Mouse (Mus musculus): ENCODE results near the gene Eif2a. TPM values are rescaled to one million over a fixed set of nuclear protein-coding genes. Genes with fewer than 3 reads are reported as not detected.
"Not testable (repeated sequence)": the region's sequence is repeated elsewhere in the genome, so short reads cannot be mapped to it uniquely, and the experiment has no call there.

Eif2a gene
- polyA plus RNA-seq, 1 experiment: 62.6 TPM

- no peaks in the 10 kb centered on the region for H3K4me1 ChIP-seq (ENCODE audit: control insufficient read depth, insufficient read depth, insufficient read length, low read length)
- no peak overlapping the region for H3K27ac ChIP-seq (replicated peaks; ENCODE audit: low read depth, low read length)
Observed at GRCm38 (mm10) chr3:58561437-58561836, 35.8 kb downstream of the Eif2a start.

GRCm38 (mm10) chr3:58570821-58571220 lies 45.2 kb downstream of the Eif2a start:
- Histone ChIP-seq H3K4me1 (ENCODE audit: control insufficient read depth, insufficient read depth, insufficient read length, low read length) (no peaks in the 10 kb centered on the region), H3K27ac (replicated peaks; ENCODE audit: low read depth, low read length) (no peak overlapping the region), H3K4me3 (ENCODE audit: insufficient read depth, low read depth, low read length) (no peak overlapping the region)

More at GRCm38 (mm10) chr3:58561437-58561836, 35.8 kb downstream of the Eif2a start:
- no peak overlapping the region for H3K4me3 ChIP-seq (ENCODE audit: insufficient read depth, low read depth, low read length)

GRCm38 (mm10) chr3:58576137-58577066 lies 50.8 kb downstream of the Eif2a start, which contains the start of gene Selenot:
Gene Selenot, plus strand, starts transcription at chr3:58576636.
- Histone ChIP-seq H3K4me3 (ENCODE audit: insufficient read depth, low read depth, low read length) (peak within 1 kb of the TSS; percentile 87), H3K4me1 (ENCODE audit: control insufficient read depth, insufficient read depth, insufficient read length, low read length) (peaks cover 6% of the 10 kb centered on the region; the same call in 1 of the 2 replicates), H3K27ac (replicated peaks; ENCODE audit: low read depth, low read length) (peak within 1 kb of the TSS; percentile 85)

- Histone ChIP-seq H3K4me3 (ENCODE audit: insufficient read depth, low read depth, low read length) (peak overlapping the region; percentile 87), H3K27ac (replicated peaks; ENCODE audit: low read depth, low read length) (peak overlapping the region; percentile 85), H3K4me1 (ENCODE audit: control insufficient read depth, insufficient read depth, insufficient read length, low read length) (peaks cover 9% of the 10 kb centered on the region; the same call in 1 of the 2 replicates)
Observed at GRCm38 (mm10) chr3:58577067-58577503, 51.5 kb downstream of the Eif2a start.

GRCm38 (mm10) chr3:58577506-58578050 lies 52.0 kb downstream of the Eif2a start:
- Histone ChIP-seq H3K4me1 (ENCODE audit: control insufficient read depth, insufficient read depth, insufficient read length, low read length) (peaks cover 14% of the 10 kb centered on the region), H3K27ac (replicated peaks; ENCODE audit: low read depth, low read length) (no peak overlapping the region), H3K4me3 (ENCODE audit: insufficient read depth, low read depth, low read length) (peak overlapping the region; percentile 87; the same call in 1 of the 2 replicates)

- Histone ChIP-seq H3K27ac (replicated peaks; ENCODE audit: low read depth, low read length) (no peak overlapping the region), H3K4me3 (ENCODE audit: insufficient read depth, low read depth, low read length) (no peak overlapping the region), H3K4me1 (ENCODE audit: control insufficient read depth, insufficient read depth, insufficient read length, low read length) (peaks cover 21% of the 10 kb centered on the region)
Observed at GRCm38 (mm10) chr3:58581530-58581929, 55.9 kb downstream of the Eif2a start.

- no peak overlapping the region for H3K4me3 ChIP-seq (ENCODE audit: insufficient read depth, low read depth, low read length)
- no peak overlapping the region for H3K27ac ChIP-seq (replicated peaks; ENCODE audit: low read depth, low read length)
- H3K4me1 ChIP-seq (ENCODE audit: control insufficient read depth, insufficient read depth, insufficient read length, low read length): peaks cover 21% of the 10 kb centered on the region
Observed at GRCm38 (mm10) chr3:58582297-58582696, 56.7 kb downstream of the Eif2a start.

GRCm38 (mm10) chr3:58582788-58583426 lies 57.3 kb downstream of the Eif2a start:
- Histone ChIP-seq H3K27ac (replicated peaks; ENCODE audit: low read depth, low read length) (no peak overlapping the region), H3K4me1 (ENCODE audit: control insufficient read depth, insufficient read depth, insufficient read length, low read length) (peaks cover 21% of the 10 kb centered on the region), H3K4me3 (ENCODE audit: insufficient read depth, low read depth, low read length) (no peak overlapping the region)

GRCm38 (mm10) chr3:58590544-58590943 lies 64.9 kb downstream of the Eif2a start:
- not testable (repeated sequence) for H3K27ac ChIP-seq (replicated peaks; ENCODE audit: low read depth, low read length); H3K4me1 ChIP-seq (ENCODE audit: control insufficient read depth, insufficient read depth, insufficient read length, low read length); H3K4me3 ChIP-seq (ENCODE audit: insufficient read depth, low read depth, low read length)

- H3K4me1 ChIP-seq (ENCODE audit: control insufficient read depth, insufficient read depth, insufficient read length, low read length); H3K27ac ChIP-seq (replicated peaks; ENCODE audit: low read depth, low read length); H3K4me3 ChIP-seq (ENCODE audit: insufficient read depth, low read depth, low read length): not testable (repeated sequence)
Observed at GRCm38 (mm10) chr3:58592666-58593065, 67.0 kb downstream of the Eif2a start.

GRCm38 (mm10) chr3:58593623-58594022 lies 68.0 kb downstream of the Eif2a start:
- no peak overlapping the region for H3K4me3 ChIP-seq (ENCODE audit: insufficient read depth, low read depth, low read length)

More at GRCm38 (mm10) chr3:58593623-58594022, 68.0 kb downstream of the Eif2a start:
- H3K4me1 ChIP-seq (ENCODE audit: control insufficient read depth, insufficient read depth, insufficient read length, low read length): no peaks in the 10 kb centered on the region
- no peak overlapping the region for H3K27ac ChIP-seq (replicated peaks; ENCODE audit: low read depth, low read length)

Other genes with a start within 250 kb of the Eif2a start
- 11.3 and 12.0 TPM in 2 replicates for gene Tsc22d2, start 111.1 kb upstream of the Eif2a start, polyA plus RNA-seq (2012; ENCODE audit: insufficient read depth, insufficient read length, missing spikeins)
- gene Serp1, start 71 bp downstream of the Eif2a start, polyA plus RNA-seq (2012; ENCODE audit: insufficient read depth, insufficient read length, missing spikeins): 69.9 and 75.3 TPM in 2 replicates
- 117 and 122 TPM in 2 replicates for gene Selenot, start 50.8 kb downstream of the Eif2a start, polyA plus RNA-seq (2012; ENCODE audit: insufficient read depth, insufficient read length, missing spikeins)
- not detected in 2 replicates for gene Erich6, start 111.4 kb downstream of the Eif2a start, polyA plus RNA-seq (2012; ENCODE audit: insufficient read depth, insufficient read length, missing spikeins)
- 3.3 and 5.4 TPM in 2 replicates for gene Siah2, start 166.6 kb downstream of the Eif2a start, polyA plus RNA-seq (2012; ENCODE audit: insufficient read depth, insufficient read length, missing spikeins)